Mouse (Mus musculus) limb, embryonic 12.5 days (tissue): Measurements from ENCODE around the gene Dock1. TPM values are rescaled to one million over a fixed set of nuclear protein-coding genes. Genes with fewer than 3 reads are reported as not detected.

ENCODE experiments used
- ATAC-seq: fragments of 200-750 bp; cut with Nextera tagmentation; 2 replicates; pipeline ENCODE4 v1.8.0; 2017; ENCODE audit warnings: low read depth, moderate TSS enrichment; ENCODE audit not compliant: insufficient number of reproducible peaks, insufficient read depth, low FRiP score, low TSS enrichment
- H3K27ac ChIP-seq: fragments of 300-500 bp; sonication (generic); 2 replicates; pipeline ENCODE4 v1.5.1; 2016; ENCODE audit warnings: mild to moderate bottlenecking, moderate library complexity
- H3K27me3 ChIP-seq: fragments of 300-500 bp; sonication (generic); 2 replicates; pipeline ENCODE4 v1.6.1; 2016; ENCODE audit warnings: mild to moderate bottlenecking, moderate library complexity
- H3K36me3 ChIP-seq: fragments of 300-500 bp; sonication (generic); 2 replicates; pipeline ENCODE4 v1.6.1; 2016; ENCODE audit warnings: mild to moderate bottlenecking, moderate library complexity
- H3K4me1 ChIP-seq: fragments of 300-500 bp; sonication (generic); replicated peaks from 2 replicates; pipeline ENCODE4 v1.6.1; 2016
- H3K4me2 ChIP-seq: fragments of 300-500 bp; sonication (generic); 2 replicates; pipeline ENCODE4 v1.6.1; 2016; ENCODE audit warnings: mild to moderate bottlenecking, moderate library complexity
- H3K4me3 ChIP-seq: fragments of 300-500 bp; sonication (generic); replicated peaks from 2 replicates; pipeline ENCODE4 v1.5.1; 2016; ENCODE audit warnings: mild to moderate bottlenecking
- H3K9ac ChIP-seq: fragments of 300-500 bp; sonication (generic); replicated peaks from 2 replicates; pipeline ENCODE4 v1.6.1; 2016; ENCODE audit warnings: mild to moderate bottlenecking, moderate library complexity
- H3K9me3 ChIP-seq: fragments of 300-500 bp; sonication (generic); 2 replicates; pipeline ENCODE4 v1.6.1; 2016; ENCODE audit warnings: mild to moderate bottlenecking, moderate library complexity
- WGBS: fragments of 180-500 bp; shearing (Covaris S2); methylation state at CpG from one replicate; pipeline ENCODE4 v1.1.7; 2016; 5-methylcytosine and 5-hydroxymethylcytosine counted together
- polyA plus RNA-seq: library from polyadenylated mRNA; unstranded; fragments of >200 nt; fragmentation: Nextera tagmentation; extraction: Ambion mirVana; gene quantifications from 2 replicates; pipeline ENCODE4 v1.2.1, GENCODE M21; 2016

Dock1 gene
- polyA plus RNA-seq, 1 experiment from 2014 or later: 47.9 TPM

DNA sequence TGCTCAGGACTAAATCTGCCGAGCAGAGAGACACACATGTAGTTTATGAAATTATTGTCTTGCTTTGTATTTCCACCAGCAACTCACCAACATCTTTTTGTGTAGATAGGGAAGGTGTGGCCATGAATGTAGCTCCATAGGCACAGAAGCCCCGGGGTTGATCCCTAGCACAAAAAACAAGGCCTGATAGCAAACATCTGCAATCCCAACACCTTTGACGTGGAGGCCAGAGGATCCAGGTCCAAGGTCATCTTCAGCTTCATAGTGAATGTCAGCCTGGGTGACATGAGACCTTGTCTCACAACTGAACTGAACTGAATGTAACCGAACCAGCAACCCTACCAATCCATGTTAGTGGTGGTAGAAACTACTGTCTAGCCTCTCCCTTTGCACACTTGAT lies 116.7 kb downstream of the Dock1 start:
- ATAC-seq: no peak
- Histone ChIP-seq H3K36me3 (peaks cover 77% of the 10 kb centered on the region), H3K9me3 (no peaks in the 10 kb centered on the region), H3K27me3 (no peaks in the 10 kb centered on the region), H3K9ac (no peak overlapping the region), H3K27ac (no peak overlapping the region), H3K4me1 (no peaks in the 10 kb centered on the region), H3K4me3 (no peak overlapping the region), H3K4me2 (no peak overlapping the region)
- 87% methylated on average over 4 of the region's 4 CpGs for WGBS

- peaks cover 64% of the 10 kb centered on the region for H3K36me3 ChIP-seq
- no peaks in the 10 kb centered on the region for H3K27me3 ChIP-seq
- WGBS: 94% methylated on average over 3 of the region's 3 CpGs
- no peak overlapping the region for H3K4me3 ChIP-seq
- H3K4me2 ChIP-seq: no peak overlapping the region
- no peak overlapping the region for H3K9ac ChIP-seq
- ATAC-seq: no peak
- no peaks in the 10 kb centered on the region for H3K4me1 ChIP-seq
- no peak overlapping the region for H3K27ac ChIP-seq
- no peaks in the 10 kb centered on the region for H3K9me3 ChIP-seq
Measured at GRCm38 (mm10) chr7:134794889-134795288, 124.4 kb downstream of the Dock1 start.

- H3K36me3 ChIP-seq: peaks cover 47% of the 10 kb centered on the region
- no peak overlapping the region for H3K4me2 ChIP-seq
- no peaks in the 10 kb centered on the region for H3K9me3 ChIP-seq
- H3K27ac ChIP-seq: no peak overlapping the region
- WGBS: 88% methylated on average over 4 of the region's 4 CpGs
- no peak overlapping the region for H3K9ac ChIP-seq
- peaks cover 8% of the 10 kb centered on the region for H3K4me1 ChIP-seq
- no peaks in the 10 kb centered on the region for H3K27me3 ChIP-seq
- H3K4me3 ChIP-seq: no peak overlapping the region
- no peak for ATAC-seq
Measured at GRCm38 (mm10) chr7:134800079-134800478, 129.6 kb downstream of the Dock1 start.

GRCm38 (mm10) chr7:134804422-134804821 lies 134.0 kb downstream of the Dock1 start:
- no peak overlapping the region for H3K27ac ChIP-seq
- no peak overlapping the region for H3K4me3 ChIP-seq
- no peak overlapping the region for H3K9ac ChIP-seq
- no peak overlapping the region for H3K4me2 ChIP-seq
- peaks cover 19% of the 10 kb centered on the region for H3K4me1 ChIP-seq
- no peak for ATAC-seq
- H3K9me3 ChIP-seq: no peaks in the 10 kb centered on the region
- peaks cover 61% of the 10 kb centered on the region for H3K36me3 ChIP-seq
- WGBS: 83% methylated on average over 4 of the region's 4 CpGs
- no peaks in the 10 kb centered on the region for H3K27me3 ChIP-seq

DNA sequence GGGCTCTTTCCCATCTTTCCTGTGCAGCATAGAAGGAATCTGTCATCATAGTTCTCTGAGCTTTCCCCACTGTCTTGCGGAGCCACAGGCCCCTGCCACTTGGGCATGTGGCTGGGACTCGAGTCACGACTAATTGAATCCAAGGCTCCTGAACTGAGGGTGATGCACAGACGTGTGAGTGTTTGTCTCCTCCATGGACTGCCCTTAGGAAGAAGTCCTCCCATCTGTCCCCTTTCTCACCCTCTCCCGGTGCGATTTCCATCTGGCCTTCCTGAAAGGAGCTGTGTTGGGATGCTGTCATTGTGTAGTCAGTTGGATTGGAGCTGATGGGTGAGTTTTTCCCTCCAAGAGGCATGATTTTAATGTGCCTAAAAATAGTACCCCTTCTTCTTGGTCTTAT lies 136.3 kb downstream of the Dock1 start:
- ATAC-seq: no peak
- WGBS: 78% methylated on average over 6 of the region's 6 CpGs

DNA sequence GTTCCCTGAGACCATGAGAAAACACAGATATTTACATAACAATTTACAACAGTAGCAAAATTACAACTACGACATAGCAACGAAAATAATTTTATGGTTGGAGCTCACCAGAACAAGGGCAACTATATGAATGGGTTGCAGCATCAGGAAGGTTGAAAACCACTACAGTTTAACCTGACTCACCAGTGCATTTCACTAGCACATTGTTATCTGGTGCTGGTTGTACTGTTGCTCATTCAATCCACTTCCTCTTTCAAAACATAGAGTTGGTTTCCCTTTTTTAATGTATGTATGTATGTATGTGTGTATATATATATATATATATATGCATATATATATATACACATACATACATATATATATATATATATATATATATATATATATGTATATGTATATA lies 138.0 kb downstream of the Dock1 start:
- Histone ChIP-seq H3K36me3 (peaks cover 56% of the 10 kb centered on the region), H3K27ac (no peak overlapping the region), H3K9me3 (no peaks in the 10 kb centered on the region), H3K4me3 (no peak overlapping the region), H3K4me2 (no peak overlapping the region), H3K9ac (no peak overlapping the region), H3K27me3 (no peaks in the 10 kb centered on the region), H3K4me1 (peaks cover 19% of the 10 kb centered on the region)
- ATAC-seq: no peak
- WGBS: 100% methylated on average over 2 of the region's 2 CpGs

More for the DNA sequence above, 136.3 kb downstream of the Dock1 start:
- Histone ChIP-seq H3K27me3 (no peaks in the 10 kb centered on the region), H3K9me3 (no peaks in the 10 kb centered on the region), H3K27ac (no peak overlapping the region), H3K36me3 (peaks cover 64% of the 10 kb centered on the region), H3K9ac (no peak overlapping the region), H3K4me2 (no peak overlapping the region), H3K4me1 (peaks cover 19% of the 10 kb centered on the region), H3K4me3 (no peak overlapping the region)

- H3K36me3 ChIP-seq: peaks cover 58% of the 10 kb centered on the region
- 92% methylated on average over 6 of the region's 6 CpGs for WGBS
- H3K4me3 ChIP-seq: no peak overlapping the region
- no peak overlapping the region for H3K9ac ChIP-seq
- H3K27me3 ChIP-seq: no peaks in the 10 kb centered on the region
- peaks cover 18% of the 10 kb centered on the region for H3K4me1 ChIP-seq
- no peak overlapping the region for H3K4me2 ChIP-seq
- H3K27ac ChIP-seq: no peak overlapping the region
- H3K9me3 ChIP-seq: no peaks in the 10 kb centered on the region
- ATAC-seq: no peak
Measured at GRCm38 (mm10) chr7:134809241-134809975, 139.0 kb downstream of the Dock1 start.

DNA sequence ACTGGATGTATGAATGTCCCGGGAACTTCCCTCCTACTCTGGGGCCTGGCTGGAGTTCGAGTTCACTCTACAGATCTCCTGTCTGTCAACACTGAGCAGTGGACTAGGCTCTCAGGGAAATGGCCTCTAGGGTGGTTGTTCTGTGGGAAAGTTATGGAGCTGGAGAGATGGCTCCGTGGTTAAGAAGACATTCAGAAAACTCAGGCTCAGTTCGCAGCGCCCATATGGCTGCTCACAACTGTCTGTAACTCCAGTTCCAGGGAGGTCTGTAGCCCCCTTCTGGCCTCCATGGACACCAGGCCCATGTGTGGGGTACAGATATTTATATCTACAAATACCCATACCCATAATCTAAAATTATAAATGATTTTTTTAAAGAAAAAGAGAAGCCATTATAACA lies 148.0 kb downstream of the Dock1 start:
- 99% methylated on average over 5 of the region's 5 CpGs for WGBS
- Histone ChIP-seq H3K27ac (no peak overlapping the region), H3K36me3 (peaks cover 48% of the 10 kb centered on the region), H3K9me3 (no peaks in the 10 kb centered on the region), H3K9ac (no peak overlapping the region), H3K4me2 (no peak overlapping the region), H3K4me1 (no peaks in the 10 kb centered on the region), H3K27me3 (no peaks in the 10 kb centered on the region), H3K4me3 (no peak overlapping the region)
- no peak for ATAC-seq

- ATAC-seq: no peak
- WGBS: 57% methylated on average over 1 of the region's 1 CpGs
- no peaks in the 10 kb centered on the region for H3K27me3 ChIP-seq
- no peak overlapping the region for H3K4me3 ChIP-seq
- no peaks in the 10 kb centered on the region for H3K4me1 ChIP-seq
- H3K27ac ChIP-seq: no peak overlapping the region
- peaks cover 38% of the 10 kb centered on the region for H3K36me3 ChIP-seq
- H3K9ac ChIP-seq: no peak overlapping the region
- H3K4me2 ChIP-seq: no peak overlapping the region
- H3K9me3 ChIP-seq: no peaks in the 10 kb centered on the region
Measured at GRCm38 (mm10) chr7:134821264-134821663, 150.8 kb downstream of the Dock1 start.

GRCm38 (mm10) chr7:134822006-134822405 lies 151.6 kb downstream of the Dock1 start:
- Histone ChIP-seq H3K4me2 (no peak overlapping the region), H3K4me3 (no peak overlapping the region), H3K9ac (no peak overlapping the region), H3K4me1 (no peaks in the 10 kb centered on the region), H3K27ac (no peak overlapping the region), H3K27me3 (no peaks in the 10 kb centered on the region), H3K36me3 (peaks cover 36% of the 10 kb centered on the region), H3K9me3 (no peaks in the 10 kb centered on the region)
- 61% methylated on average over 3 of the region's 3 CpGs for WGBS
- no peak for ATAC-seq

DNA sequence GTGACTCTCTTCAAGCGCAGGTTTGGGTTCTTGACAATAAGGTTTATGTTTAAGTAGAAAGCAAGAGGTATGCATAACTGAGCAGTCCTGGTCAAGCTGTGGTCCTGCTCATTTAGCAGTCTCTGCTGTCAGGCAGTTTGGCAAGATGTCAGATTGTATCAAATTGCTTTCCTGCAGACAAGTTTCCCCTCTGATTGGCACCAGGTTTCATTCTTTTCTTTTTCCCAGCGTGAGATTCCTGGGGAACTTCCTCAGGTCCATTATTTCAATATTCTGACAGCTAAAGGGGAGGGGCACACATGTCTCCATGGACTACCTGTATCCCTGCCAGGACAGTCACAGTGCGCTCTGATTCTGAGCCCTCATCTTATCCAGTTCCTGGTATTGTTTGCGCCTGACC lies 153.4 kb downstream of the Dock1 start:
- Histone ChIP-seq H3K4me3 (no peak overlapping the region), H3K9ac (no peak overlapping the region), H3K9me3 (no peaks in the 10 kb centered on the region), H3K27me3 (no peaks in the 10 kb centered on the region), H3K4me1 (no peaks in the 10 kb centered on the region), H3K4me2 (no peak overlapping the region), H3K36me3 (peaks cover 20% of the 10 kb centered on the region; the same call in 1 of the 2 replicates), H3K27ac (no peak overlapping the region)
- 86% methylated on average over 4 of the region's 4 CpGs for WGBS
- ATAC-seq: no peak

DNA sequence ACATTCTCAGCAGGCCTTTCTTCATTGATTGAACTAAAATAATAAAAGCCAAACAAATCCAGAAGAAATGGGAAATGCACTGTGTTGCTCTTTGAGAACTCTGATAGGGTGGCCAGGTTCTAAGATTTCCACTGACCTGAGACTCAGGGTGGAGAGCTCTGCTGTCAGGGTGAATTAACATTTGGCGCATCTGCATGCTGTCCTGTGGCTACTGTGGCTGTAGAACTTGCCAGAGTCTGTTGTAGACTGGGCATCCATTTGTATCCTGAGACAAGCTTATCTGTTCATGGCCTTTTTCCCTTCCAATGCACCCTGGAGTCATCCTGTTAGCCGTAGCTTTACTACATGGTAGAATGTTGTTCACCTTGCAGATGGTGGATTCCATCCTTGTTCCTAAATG lies 169.6 kb downstream of the Dock1 start:
- Histone ChIP-seq H3K27ac (no peak overlapping the region), H3K27me3 (no peaks in the 10 kb centered on the region), H3K9me3 (no peaks in the 10 kb centered on the region), H3K9ac (no peak overlapping the region), H3K4me3 (no peak overlapping the region), H3K36me3 (peaks cover 15% of the 10 kb centered on the region; the same call in 1 of the 2 replicates), H3K4me2 (no peak overlapping the region), H3K4me1 (no peaks in the 10 kb centered on the region)
- 91% methylated on average over 2 of the region's 2 CpGs for WGBS
- ATAC-seq: no peak
